Mouse (Mus musculus) cerebellum, adult 9-11 months (tissue): ENCODE results near the gene Sirt5.

ENCODE experiments used
- DNase-seq: peaks from one replicate; pipeline ENCODE4 v3.0.0; 2022

Sirt5 gene

GRCm38 (mm10) chr13:43374918-43375432 is 9.7 kb downstream of the Sirt5 start:
- DNase-seq = no peak

DNA sequence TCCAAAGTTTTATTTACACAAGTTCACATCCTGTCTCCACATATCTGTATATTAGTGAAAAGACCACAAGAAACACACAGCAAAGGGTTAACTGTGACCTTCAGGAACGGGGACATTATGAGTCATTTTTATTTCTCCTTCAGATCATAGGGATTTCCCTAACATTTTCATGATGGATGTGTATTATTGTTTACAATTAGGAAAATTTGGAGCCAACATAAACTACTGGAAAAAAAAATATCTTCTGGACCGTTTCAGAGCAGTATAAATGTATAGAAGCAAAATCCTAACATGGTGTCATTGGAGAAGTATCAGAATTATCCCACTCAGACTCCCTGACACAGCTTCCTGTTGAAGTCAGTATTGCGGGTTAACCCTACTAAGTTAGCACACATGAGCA is 14.7 kb downstream of the Sirt5 start:
- DNase-seq = no peak

GRCm38 (mm10) chr13:43385321-43385720 is 20.0 kb downstream of the Sirt5 start:
- no peak for DNase-seq

DNA sequence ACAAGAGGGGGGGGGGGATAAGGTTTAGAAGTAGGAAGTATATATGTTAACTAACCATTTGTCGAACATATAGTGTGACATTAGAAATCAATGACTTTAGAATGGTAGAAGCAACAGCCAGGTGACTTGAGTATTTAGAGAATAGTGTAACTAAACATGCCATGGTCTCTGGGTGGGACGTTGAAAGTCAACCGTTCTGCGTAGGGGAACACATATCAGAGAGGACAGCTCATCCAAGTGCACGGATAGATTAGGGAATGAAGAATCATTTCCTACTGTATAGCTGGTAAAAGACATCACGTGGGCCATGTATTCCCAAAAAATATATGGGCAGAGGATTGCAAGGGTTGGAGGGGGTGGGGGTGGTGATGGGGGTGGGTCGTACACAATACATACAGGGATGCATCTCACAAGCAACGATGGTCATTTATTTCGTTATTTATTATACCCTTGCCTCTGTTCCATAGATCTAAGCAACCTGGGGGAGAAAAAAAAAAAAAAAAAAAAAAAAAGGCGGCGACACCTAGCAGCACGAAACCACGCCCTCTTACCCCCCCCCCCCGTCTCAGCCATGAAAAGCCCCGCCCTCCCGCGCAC is 32.5 kb downstream of the Sirt5 start:
- DNase-seq = peak; percentile 39

DNA sequence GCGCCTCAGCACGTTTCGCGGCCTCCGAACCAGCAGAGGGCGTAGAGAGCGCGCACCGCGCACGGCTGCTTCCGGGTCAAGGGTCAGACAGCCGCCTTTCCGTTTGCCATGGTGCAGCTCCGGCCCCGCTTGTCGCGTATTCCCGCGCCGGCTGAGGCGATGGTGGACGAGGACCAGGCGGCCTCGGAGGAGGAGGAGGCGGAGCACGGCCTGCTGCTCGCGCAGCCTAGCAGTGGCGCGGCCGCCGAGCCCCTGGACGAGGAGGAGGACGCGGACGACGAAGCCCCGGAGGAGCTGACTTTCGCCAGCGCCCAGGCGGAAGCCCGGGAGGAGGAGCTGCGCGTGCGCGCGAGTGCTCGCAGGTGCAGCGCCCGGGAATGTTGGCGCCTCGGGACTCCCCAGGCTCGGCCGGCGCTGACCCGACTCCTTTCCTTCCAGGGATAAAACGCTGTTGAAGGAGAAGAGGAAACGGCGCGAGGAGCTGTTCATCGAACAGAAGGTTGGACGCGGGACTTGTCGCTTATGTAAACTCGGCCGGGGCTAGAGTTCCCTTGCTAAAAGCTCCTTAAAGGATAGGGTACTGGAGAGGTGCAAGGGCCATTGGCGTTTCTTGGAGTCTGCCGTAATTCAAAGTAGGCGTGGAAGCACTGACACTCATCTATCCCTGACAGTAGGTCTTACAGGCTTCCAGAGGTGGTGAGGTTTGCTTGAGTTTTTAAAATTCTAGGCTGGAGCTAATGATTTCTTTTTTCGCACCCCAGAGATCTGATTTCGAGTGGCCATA is 33.2 kb downstream of the Sirt5 start, which contains the start of gene Nol7:
TSS of gene Nol7 (plus strand) at position 94 of the 784 bp plus-strand sequence.
- peak; percentile 95 for DNase-seq

DNA sequence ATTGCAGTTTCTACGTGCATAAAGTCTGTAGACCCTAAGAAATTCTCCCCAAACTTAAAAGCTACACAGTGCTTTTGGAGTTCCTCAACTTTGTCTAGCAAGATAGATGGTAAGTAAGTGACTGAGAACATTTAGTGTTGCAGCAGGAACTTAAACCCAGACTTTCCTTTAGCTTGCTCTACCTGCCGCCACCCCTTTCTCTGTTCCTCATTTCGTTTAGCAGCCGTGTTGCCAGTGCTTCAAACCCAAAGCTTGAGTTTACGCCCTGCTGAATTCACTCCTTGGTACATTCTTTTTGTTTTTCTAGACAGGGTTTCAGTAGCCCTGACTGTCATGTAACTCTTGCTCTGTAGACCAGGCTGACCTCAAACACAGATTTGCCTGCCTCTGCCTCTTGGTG is 34.3 kb downstream of the Sirt5 start:
- no peak for DNase-seq

- no peak for DNase-seq
Observed at GRCm38 (mm10) chr13:43412311-43412710, 47.0 kb downstream of the Sirt5 start.

DNA sequence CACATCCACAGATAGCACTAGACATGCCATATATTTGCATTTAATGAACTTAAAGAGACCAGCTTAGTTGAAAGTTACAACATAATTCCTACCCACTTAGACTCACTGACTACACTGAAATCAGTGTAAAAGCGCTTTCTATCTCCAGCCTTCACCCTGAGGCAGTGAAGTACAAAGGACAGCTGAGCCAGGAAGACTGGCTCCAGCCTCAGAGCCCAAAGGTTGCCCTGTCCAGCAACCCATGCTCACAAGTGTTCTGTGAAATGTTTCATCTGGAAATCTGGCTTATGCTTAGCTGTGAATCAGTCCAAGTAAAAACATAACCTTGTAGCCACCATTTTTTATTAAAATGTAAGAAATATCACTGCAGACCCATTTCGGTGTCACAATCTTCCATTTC is 48.3 kb downstream of the Sirt5 start:
- no peak for DNase-seq

DNA sequence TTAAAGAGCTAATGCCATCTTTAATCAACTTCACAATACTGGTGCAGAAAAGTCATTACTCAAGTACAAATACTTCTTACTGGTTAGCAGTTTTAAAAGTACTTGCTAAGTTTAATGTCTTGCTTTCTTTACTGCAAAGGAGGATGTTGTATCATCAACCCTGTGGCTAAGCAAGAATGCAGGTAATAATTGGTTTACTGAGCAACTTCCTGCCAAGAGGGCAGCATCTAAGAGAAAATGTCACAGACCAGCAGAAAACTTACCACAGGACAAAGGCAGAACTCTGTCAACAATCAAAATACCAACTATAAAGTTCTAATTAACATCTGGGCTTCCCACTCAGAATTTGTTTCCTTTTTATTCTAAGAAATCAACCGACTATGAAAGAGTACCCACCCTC is 50.0 kb downstream of the Sirt5 start:
- DNase-seq = no peak

GRCm38 (mm10) chr13:43428436-43428835 is 63.1 kb downstream of the Sirt5 start:
- DNase-seq = no peak

GRCm38 (mm10) chr13:43433395-43433794 is 68.1 kb downstream of the Sirt5 start:
- no peak for DNase-seq

DNA sequence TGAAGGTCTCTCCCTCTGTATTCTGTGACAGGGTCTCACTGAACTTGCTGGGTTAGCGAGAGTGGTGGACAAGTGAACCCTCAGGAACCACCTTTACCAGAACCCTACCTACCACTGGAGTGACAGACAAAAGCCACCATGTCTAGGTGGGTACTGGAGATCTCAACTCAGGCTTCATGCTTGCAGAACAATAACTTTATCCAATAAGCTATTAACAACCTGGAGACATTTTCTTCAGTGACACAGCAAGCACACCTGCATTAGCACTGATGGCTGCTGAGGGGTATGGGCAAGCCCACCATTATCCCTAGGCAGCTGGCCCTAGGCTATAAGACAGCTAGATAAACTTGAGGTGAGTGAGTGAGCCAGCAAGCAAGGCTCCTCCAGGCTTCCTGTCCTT is 75.1 kb downstream of the Sirt5 start:
- no peak for DNase-seq

GRCm38 (mm10) chr13:43442551-43442950 is 77.3 kb downstream of the Sirt5 start:
- no peak for DNase-seq

- DNase-seq = no peak
Observed at GRCm38 (mm10) chr13:43443706-43444105, 78.4 kb downstream of the Sirt5 start.

DNA sequence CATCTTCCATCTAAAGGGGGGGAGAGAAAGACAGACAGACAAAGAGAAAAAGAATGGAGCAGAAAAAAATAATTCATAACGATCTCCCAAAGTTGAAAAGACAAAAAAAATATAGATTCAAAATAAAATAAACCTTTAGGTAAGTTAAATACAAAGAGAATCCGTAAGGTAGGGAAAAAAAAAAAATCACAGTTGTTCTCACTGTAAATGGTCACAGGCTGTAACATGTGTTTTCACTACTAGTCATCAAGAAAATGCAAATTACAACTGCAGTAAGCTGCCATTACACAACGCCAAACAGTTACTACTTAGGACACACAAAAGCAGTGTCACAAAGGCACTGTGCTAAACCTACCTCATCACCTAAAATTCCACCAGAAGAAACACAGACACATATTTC is 79.4 kb downstream of the Sirt5 start:
- no peak for DNase-seq
